Mouse (Mus musculus) lung, postnatal 14 days (tissue): ENCODE data around the gene Gstp1.
"Not testable (repeated sequence)": the region's sequence is repeated elsewhere in the genome, so short reads cannot be mapped to it uniquely, and the experiment has no call there.

Source experiments
- DNase-seq: peaks from one replicate; pipeline ENCODE4 v3.0.0; 2021

Gene Gstp1

DNA sequence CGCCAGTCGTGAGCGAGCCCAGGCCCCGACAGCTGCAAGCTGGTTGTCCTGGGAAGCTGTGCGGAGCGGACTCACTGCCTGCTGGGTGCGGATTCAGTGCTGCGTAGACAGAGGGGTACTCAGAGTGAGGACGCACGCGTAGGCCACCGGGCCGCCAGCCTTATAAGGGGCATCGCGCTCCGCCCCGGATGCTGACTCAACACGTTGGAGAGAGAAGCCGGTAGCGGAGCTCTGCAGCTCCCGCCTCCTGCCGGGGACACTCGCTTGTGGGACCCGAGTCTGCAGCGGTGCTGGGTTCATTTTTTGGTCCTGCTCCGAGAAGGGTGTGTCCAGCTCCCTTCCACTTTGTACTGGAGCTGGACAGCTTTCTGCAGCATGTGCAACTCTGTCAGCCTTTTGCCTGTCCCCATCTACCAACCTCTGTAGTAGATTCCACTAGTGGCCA is at the start of gene Gstp1:
Gene Gstp1, minus strand, starts transcription at position 198 of the 445 bp plus-strand sequence.
- peak; percentile 90 for DNase-seq

DNA sequence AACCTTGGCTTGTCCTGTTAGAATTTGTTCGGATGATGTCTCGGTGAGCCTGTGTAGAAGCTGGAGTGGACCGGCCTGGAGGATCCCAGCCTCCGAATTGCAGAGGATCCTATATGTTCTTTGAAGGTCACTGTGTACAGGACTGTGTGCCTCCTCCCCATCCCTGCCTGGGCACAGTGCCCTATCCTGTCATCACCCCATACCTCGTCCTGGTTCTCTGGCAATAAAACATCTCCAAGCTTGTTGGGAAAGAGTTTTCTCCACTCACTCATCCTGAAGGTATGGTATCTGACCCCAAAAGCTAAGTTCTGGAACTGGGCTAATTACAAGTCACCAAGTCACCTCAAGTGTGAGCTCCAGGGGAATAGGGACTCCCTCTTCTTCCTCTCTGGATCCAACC is 49.3 kb upstream of the Gstp1 start:
- DNase-seq: no peak

DNA sequence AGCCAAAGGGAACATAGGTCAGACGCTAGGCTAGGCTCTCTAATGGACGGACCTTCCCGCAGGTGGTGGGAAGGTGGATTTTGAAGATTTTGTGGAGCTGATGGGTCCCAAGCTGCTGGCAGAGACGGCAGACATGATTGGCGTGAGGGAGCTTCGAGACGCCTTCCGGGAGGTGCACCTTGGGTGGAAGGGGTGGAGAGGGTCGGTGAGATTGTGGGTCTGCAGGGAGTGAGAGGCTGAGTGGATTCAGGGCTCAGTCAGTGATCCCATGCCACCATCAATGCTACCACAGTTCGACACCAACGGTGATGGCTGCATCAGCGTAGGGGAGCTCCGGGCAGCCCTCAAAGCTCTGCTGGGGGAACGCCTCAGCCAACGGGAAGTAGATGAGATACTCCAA is 48.4 kb upstream of the Gstp1 start:
- DNase-seq: no peak

GRCm38 (mm10) chr19:4084984-4085383 is 47.2 kb upstream of the Gstp1 start:
- no peak for DNase-seq

DNA sequence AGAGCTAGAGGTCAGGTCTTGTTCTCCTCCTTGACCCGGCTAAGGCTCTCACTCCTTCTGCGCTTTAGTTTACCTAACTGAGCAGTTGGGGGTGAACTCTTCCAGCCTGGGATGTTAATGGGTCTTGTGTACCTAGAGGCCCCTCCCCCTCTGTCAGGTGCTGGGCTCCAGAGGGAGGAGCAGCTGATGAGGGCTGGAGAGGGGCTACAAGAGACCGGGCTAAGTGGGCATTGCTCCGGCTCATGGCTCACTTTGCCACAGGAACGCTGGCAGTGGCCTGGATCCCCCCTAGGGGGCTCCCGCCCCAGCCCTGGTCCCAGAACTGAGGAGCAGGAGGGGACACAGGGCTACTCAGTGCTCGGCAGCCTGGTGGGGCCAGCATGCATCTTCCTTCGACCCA is 46.0 kb upstream of the Gstp1 start:
- no peak for DNase-seq

- no peak for DNase-seq
Observed at GRCm38 (mm10) chr19:4083316-4083715, 45.5 kb upstream of the Gstp1 start.

DNA sequence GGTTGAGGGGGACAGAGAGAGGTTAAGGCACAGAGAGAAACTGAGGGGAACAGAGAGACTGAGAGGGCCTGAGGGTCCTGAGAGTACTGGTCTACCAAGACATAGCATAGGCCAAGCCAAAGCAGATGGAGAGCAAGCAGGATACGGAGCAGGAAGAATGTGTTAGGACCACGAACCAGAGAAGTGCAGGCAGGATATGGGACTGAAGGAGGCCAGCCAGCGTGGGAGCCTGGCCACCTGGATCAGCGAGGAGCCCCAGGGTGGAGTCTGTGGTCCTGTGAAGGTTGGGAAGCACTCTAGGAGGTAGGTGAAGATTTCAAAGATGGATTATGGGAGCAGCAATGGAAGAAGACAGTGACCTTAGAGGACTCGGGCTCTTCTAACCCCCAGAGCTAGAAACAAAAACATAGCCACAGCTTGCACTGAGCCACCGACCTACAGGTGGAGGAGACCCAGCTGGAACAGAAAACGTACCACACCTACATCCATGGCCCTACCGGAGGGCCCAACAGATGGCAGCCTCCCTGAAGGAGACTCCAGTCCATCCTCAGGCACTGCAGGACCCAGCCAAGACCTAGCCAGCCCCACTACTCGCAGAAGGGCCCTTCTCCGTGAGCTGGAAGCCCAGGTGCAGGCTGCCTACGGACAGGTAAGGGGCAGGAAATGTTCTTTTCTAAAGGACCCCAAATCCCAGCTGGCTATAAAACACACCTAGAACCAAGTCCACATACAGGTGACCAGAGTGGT is 44.6 kb upstream of the Gstp1 start:
- DNase-seq: no peak

- no peak for DNase-seq
Observed at GRCm38 (mm10) chr19:4081394-4081793, 43.6 kb upstream of the Gstp1 start, which contains the start of gene Cabp2. Gene Cabp2 (plus strand): TSS chr19:4081578.

DNA sequence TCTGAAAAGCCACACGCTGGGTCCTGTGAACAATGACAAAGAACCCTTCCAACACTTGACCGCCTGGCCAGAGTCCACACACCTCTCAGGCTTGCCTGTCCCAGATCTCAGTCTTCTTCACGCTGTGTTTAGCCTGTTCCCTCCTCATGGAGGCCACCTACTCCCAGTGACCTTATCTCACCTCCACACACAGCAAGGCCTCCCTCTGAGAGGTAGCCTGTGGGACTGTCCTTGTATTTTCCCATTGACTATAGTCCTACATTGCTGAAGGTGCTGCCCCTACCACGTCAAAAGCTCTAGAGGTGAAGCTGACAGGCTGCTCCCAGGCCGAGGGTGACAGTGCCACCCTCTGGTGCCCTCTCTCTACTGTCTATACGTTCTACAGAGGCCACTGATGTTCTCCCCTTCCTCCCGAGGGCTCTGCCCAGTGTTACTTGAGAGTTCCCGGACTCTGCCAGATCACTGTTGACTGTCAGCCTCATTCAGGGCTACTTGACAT is 42.8 kb upstream of the Gstp1 start:
- DNase-seq: no peak

DNA sequence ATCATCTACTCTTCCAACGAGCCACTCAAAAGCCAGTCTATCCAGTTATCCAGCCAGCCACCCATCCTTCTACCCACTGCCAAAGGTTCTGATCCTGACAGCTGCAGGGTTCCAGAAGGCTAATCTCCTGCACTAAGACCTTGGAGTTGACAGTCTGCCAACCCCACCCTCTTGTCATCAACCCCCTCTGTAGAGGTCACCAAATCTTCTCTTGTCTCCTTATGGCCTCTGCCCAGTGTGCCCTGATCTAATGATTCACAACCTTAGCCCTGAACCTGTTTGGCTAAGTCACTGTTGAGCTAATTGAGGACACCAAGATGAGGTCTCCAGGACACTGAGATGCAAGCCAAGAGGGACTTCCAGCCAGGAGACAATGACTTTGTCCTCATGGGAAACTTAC is 41.8 kb upstream of the Gstp1 start:
- no peak for DNase-seq

DNA sequence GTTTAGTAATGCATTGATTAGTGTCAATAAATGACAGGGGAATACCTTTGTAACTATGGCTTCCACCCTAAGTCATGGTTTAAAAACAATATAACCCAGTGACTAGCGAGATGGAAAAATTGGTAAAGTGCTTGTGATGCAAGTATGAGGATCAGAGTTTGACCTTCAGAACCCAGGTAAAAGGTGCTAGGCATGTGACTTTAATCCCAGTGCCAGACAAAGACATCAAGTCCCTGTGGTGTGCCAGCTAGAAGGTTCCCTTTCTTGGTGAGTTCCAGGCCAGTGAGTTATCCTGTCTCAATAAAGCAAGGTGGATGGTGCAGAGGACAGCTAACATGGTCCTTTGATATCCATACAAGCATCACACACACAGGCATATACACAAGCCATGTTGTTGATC is 37.7 kb upstream of the Gstp1 start:
- no peak for DNase-seq

DNA sequence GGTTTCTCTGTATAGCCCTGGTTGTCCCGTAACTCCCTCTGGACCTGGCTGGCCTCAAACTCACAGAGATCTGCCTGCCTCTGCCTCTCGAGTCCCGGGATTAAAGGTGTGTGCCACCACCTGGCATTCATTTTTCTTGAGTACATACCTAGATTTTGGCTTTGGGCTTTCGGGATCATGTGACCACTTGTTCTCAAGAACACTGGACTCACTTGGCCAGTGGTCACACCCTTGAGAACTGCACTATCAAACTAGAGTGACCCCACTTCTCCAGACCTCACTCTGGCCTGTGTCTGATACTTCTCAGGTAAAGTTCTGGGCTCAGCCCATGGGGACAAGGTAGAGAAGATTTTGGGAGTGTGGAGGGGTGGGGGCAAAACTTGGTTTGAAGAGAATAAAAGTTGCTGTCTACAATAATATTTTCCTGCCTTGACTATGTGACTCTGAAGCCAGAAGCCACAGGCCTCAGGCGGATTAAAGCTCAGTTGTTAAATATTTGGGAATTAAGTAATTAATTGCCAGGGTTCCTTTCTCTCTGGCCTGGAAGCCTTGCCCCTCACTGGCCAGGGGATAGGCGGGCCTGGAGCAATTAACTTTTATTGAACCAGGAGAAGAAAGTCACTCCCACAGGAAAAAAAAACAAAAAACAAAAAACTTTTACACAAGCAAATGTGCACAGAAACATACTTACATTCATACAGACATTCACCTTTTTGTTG is 35.1 kb upstream of the Gstp1 start:
- DNase-seq: no peak

DNA sequence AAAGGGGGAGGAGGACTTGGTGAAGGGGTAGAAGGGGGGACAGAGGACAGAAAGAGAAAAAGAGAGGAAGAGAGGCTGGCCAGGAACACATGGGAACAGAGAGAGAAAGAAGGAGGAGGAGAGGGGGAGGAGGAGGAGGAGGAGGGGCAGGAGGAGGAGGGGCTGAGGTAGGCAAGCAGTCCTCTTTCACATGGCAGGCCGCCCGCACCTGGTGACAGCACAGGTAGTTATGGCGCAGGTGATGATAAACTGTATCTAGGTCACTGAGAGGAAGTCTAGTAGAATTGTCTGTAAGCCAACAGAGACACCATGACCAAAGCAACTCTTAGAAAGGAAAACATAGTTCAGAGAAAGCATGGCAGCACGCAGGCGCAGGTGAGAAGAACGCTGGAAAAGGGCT is 33.6 kb upstream of the Gstp1 start:
- no peak for DNase-seq

DNA sequence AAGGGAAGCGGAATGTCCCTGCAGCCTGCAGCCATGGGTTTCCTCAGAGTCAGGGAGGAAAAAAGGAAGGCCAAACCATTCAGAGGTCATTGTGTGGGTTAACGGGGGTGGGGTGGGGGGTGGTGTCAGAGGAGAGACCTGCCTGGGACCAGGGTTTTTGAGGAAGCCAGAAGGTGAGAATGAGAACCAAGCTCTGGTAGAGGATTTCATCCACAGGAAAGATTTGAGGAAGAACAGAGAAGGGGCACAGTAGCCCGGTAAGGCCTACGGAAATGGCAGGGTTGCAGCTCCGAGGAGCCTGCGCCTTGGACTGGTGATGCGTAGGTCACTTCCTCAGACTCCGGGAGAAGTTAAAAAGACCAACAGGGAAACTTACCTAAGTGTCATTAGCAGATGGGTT is 33.0 kb upstream of the Gstp1 start:
- DNase-seq: no peak

- no peak for DNase-seq
Observed at GRCm38 (mm10) chr19:4070311-4070710, 32.5 kb upstream of the Gstp1 start.

DNA sequence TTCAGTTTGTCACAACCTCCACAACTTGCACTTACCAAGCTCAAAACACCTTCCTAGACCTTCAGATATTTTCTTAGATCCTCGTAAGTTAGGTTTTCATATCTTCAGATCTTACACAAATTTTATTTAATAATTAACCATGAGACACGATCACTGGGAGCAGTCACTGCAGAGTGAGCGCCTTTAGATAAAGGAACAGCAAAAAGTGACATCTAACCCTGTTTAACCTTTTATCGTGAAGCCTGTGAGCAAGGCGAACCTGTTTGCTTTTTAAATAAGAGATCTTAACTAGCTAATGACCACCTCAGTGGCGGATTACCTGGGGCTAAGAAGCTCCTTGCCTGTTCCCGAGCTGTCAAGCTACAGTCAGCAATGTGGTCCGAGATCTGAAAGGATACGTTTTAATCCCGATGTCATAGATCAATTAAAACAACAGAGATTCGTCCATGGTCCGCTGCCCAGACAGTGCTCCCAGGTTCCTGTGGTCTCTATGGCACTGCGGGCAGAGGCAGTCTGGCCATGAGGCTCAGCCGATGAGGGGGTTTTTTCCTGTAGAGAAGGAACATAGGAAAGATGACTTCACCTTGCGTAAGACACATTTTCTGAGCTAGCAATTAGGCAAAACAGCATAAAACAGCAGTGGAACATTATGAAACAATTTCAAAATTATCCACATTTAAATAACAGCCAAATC is 31.1 kb upstream of the Gstp1 start:
- no peak for DNase-seq

DNA sequence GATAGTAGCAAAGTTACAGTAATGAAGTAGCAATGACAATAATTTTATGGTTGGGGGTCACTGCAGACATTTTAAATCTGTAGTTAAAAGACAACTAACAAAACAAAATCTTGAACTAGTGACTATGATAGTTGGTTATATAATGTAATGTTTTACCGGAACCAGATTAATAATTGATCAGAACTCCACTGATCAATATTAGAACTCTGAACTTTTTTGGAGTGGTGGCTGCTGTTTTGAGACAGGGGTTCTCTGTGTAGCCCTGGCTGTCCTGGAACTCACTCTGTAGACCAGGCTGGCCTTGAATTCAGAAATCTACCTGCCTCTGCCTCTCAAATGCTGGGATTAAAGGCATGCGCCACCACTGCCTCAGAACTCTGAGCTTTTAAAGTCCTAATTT is 30.5 kb upstream of the Gstp1 start:
- not testable (repeated sequence) for DNase-seq

DNA sequence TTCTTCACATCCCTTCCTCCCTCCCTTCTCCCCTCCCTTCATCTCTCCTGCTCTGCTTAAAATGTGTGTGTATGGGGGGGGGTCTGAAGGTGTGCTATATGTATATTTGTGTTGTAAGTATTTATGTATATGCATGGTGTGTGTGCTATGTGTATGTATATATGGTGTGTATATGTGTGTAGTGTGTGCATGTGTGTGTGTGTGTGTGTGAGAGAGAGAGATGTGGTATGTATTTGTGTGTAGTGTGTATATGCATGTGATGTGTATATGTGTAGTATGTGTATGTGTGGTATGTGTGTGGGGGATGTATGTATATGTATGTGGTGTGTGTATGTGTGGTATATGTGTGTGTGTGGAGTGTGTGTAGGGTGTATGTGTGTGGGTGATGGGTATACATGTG is 29.1 kb upstream of the Gstp1 start:
- no peak for DNase-seq

DNA sequence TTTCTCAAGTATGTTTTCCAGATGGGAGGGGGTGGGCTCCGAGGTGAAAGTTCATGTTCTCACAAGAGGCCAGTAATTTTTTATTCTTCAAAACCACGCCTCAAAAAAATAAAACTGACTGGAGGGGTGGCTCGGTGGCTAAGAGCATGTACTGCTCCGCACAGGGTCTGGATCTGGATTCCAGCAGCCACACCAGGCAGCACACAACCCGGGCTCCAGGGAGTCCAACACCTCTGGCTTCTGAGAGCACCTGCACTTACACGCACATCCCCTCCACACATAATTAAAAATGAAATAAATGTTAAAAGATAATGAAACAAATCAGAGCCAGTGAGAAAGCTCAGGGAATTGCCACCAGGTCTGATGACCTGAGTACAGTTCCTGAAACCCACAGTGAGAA is 28.5 kb upstream of the Gstp1 start:
- DNase-seq: no peak

GRCm38 (mm10) chr19:4064501-4064900 is 26.7 kb upstream of the Gstp1 start:
- DNase-seq: not testable (repeated sequence)

GRCm38 (mm10) chr19:4063357-4063756 is 25.6 kb upstream of the Gstp1 start:
- not testable (repeated sequence) for DNase-seq

- DNase-seq: no peak
Observed at GRCm38 (mm10) chr19:4060899-4061465, 23.2 kb upstream of the Gstp1 start.
